Mouse (Mus musculus) right cerebral cortex, postnatal 14 days (tissue): ENCODE results near the gene Tsnaxip1.
"Not testable (repeated sequence)": the region's sequence is repeated elsewhere in the genome, so short reads cannot be mapped to it uniquely, and the experiment has no call there.

Experiments
- DNase-seq: peaks from one replicate; pipeline ENCODE4 v3.0.0; 2022

The Tsnaxip1 gene

DNA sequence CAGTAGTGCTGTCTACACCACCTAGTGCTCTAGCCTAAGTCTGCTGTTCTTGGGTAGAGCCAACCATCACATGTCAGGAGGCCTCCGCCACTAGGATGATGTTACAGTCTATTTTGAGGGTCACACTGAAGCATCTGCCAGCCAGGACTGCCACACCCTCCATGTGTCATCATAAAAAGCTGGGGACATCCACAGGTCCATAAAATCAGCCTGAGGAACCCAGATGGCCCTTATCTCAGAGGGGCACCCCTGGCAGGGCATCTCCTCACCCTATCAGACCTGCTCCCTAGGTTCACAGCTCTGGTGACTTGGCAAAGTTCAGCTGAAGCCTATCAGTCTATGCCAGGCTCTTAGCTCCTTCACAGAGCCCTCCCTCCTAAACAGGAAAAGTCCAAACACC lies 6.6 kb upstream of the Tsnaxip1 start:
- DNase-seq, result no peak

DNA sequence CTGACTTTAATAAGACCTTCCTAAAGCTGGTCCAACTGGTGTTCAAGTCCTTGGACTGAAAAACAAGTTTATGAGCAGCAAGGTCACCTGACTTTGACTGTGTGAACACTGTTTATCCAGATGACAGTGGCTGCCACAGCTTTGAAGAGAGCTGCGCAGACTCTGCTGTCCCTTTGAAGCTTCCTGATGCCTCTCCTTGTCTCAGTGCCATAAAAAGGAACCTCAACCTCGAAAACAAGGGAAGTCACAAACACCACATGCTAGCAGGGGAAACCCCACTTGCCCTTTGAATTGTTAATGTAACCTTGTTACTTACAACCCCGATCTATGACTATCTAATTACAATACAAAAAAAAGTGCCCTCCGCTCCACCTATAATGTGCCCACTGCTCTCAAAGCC lies 2.0 kb upstream of the Tsnaxip1 start:
- DNase-seq, result no peak

DNA sequence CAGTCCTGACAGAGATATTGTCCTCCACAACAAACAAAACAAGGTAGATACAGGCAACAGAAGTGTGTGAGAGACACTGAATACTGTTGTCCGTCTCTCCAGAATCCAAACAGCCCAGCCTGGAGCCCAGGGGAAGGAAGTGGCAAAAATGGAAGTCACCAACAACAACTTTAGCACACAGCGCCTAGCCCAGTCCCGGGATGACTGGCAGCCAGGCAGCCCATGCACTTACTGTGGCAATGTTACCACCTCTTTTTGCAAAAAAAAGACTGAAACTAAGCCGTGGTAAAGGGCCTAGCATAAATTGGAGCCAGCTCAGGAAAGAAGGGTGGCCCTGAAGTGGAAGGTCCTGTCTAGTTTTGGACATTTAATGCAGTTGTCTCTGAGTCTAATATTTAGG lies 1.2 kb upstream of the Tsnaxip1 start:
- DNase-seq, result no peak

DNA sequence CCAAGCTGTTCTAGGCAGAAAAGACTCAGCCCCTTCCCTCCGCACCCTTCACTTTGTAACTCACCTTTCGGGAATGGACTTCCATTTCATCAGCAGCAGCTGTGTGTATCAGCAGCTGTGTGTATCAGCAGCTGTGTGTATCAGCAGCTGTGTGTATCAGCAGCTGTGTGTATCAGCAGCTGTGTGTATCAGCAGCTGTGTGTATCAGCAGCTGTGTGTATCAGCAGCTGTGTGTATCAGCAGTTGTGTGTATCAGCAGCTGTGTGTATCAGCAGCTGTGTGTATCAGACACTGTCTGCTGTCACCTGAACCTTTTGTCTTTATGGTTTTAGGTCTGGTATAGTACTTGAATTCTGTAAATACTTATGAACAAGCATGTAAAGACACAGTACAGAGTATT lies 6.2 kb downstream of the Tsnaxip1 start:
- DNase-seq, result not testable (repeated sequence)

DNA sequence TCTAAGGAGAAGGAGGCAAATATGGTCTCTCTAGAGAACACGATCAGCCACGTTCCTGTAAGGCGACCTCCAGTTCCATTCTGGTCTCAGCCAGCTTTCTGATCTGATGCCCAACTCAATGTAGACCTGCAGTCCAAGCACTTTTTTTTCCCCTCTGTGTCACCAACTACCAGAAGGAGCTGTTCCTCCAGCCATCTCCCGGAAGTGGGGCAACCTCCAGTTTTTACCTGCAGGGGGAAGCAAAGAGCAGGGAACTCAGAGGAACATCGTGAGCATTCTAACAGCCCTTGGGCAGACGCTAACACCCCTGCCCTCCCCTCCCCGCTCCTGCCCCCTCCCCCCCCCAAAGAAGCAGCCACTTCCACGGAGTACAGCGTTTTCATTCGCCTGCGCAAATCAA lies 7.8 kb downstream of the Tsnaxip1 start:
- DNase-seq, result peak; percentile 53

DNA sequence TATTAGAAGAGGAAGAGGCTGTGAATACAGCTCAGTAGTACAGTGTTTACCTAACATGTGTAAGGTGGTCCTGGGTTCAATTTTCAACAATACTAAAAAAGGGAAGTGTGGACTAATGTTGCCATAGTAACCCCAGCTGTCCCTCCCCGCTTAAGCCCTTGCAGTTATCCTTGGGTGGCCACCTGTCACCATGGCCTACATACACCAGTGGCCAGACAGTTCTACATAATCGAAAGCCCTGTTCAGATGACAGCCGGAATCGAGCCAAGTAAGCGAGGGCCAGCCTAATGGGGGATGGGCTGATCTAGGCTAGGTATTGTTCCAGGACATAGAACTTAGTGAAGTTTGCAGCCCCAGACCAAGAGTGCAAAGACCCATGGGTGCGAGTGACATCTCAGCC lies 9.5 kb downstream of the Tsnaxip1 start:
- no peak for DNase-seq

DNA sequence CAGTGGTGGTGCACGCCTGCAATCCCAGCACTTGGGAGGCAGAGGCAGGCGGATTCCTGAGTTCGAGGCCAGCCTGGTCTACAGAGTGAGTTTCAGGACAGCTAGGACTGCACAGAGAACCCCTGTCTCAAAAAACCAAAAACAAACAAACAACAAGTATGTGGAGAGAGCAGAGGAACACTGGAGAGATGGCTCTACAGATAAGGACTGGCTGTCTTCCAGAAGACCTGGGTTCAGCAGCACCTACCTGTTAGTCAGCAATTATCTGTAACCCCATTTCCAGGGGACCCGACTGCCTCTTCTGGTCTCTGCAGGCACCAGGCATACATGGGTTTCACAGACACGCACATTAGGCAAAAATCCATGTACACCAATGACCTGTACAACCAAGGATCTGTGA lies 11.7 kb downstream of the Tsnaxip1 start:
- no peak for DNase-seq

DNA sequence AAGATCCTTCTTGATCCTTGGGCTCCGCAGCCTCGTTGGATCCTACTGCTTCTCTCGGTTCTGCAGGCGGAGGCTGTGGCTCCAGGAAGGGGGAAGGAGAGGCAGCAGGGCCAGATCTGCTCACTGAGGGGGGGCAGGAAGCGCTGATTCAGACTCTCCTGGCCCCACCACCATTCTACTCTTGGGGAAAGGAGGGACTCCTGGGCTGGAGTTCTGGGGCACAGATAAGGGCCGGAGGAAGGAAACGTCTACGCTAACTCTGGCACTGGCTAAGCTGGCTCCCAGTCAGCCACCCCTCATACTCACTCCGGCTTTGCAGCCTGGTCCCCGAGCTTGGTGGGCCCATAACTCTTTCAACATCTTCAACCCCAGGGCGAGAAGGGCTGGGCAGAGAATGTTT lies 19.1 kb downstream of the Tsnaxip1 start:
- no peak for DNase-seq

DNA sequence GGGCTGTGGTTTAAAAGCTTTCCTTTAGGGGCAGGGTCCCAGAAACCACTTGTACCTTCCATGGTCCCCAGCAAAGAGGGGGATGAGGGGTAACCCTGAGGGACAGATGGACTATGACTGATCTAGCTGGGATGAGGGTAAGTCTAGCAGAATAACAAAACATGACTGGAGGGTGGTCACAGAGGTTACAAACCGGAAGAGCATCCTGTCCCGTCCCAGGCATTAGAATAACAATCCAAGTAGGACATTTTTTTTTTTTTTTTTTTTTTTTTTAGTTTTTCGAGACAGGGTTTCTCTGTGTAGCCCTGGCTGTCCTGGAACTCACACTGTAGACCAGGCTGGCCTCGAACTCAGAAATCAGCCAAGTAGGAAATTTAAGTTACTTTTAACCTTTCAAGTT lies 22.5 kb downstream of the Tsnaxip1 start:
- DNase-seq, result no peak

DNA sequence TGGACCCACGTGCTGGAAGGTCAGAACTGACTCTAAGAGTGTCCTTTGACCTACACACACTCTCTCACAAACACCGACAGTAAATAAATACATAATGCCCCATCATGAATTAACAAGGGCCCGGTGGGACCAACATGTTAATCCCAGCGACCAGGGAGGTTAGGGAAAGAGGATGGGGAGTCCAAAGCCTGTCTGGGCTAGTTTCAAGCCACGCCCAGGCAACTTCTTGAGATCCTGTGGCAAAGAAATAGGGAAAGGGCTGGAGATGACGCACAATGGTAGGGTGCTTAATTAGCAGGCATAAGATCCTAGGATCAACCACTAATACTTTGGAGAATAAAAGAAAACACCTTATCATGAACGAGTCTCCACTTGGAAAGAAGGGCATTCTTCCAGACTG lies 23.1 kb downstream of the Tsnaxip1 start:
- DNase-seq, result no peak

DNA sequence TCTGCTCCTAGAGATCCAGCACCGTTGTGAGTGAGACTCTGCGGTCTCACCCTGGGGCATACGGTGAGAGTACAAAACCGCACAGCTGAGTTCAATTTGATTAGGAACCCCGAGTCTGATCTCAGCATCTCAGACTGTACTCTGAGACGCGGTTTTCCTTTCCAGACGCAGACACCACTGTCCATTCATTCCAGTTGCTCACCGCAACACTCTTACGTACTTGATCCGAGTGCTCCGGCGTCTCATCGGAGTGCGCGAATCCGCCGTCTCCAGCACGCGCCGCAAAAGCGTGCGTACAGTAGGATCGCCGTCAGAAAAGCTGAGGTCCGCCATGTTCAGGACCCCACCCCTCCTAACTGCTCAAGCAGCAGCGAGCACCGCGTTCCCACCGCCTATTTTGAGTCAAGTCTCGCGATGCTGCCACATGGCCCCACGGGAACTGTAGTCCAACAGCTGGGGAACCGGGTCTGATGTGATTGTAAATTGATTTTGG lies 24.2 kb downstream of the Tsnaxip1 start:
- DNase-seq, result peak; percentile 89

DNA sequence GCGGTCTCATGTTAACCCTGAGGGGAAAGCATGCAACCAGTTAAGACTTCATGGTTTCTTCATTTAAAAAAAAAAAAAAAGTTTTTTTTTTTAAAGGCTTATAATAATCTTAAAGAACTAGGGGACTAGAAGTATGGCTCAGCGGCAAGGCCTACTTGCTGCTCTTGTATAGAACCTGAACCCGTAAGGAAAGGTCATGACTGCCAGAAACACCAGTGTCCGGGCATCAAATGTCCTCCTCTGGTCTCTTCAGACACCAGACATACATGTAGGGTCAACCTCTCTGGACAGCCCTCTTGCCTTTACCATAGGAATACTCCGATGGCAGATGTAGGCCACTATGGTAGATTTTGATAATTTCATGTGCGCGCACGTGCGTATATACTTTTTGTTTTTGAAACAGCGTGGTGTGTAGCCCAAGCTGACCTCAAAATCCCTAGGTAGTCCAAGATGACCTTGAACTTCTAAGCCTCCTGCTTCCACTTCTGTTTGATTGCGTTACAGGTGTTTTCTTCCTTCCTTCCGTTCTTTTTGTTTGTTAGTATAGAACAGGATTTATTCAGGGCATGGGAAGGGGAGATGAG lies 24.7 kb downstream of the Tsnaxip1 start:
- DNase-seq, result peak; percentile 14

DNA sequence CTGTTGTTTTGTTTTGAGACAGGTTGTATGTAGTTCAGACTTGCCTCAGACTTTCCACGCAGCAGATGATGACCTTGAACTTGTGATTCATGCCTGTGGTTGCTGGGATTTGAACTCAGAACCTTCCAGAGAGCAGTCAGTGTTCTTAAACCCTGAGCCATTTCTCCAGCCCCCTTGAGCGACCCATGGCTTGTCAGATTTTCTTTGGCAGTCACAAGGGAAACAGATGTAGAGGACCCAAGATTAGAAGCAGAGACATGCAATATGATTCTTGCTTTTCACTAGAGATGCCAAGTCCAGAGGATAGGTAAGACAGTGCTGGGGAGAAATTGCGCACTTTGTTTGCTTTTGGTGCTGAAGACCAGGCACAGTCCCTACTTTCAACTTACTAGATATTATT lies 25.6 kb downstream of the Tsnaxip1 start, which contains the start of gene Cenpt:
Cenpt (minus strand) TSS at position 101 of the 400 bp plus-strand sequence.
- no peak for DNase-seq

DNA sequence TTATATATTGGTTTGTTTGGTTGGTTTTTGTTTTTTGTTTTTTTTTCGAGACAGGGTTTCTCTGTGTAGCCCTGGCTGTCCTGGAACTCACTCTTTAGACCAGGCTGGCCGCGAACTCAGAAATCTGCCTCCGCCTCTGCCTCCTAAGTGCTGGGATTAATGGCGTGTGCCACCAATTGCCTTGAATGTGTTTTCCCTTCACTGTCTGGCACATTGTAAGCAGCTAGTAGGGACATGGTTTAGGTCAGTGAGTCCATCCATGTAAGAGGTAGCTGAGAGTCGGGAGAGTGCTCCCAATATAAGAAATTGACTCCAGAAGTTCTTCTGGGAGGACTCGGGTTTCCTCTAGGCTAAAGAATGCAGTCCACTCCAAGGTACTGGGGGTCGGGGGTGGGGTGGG lies 26.8 kb downstream of the Tsnaxip1 start:
- no peak for DNase-seq

DNA sequence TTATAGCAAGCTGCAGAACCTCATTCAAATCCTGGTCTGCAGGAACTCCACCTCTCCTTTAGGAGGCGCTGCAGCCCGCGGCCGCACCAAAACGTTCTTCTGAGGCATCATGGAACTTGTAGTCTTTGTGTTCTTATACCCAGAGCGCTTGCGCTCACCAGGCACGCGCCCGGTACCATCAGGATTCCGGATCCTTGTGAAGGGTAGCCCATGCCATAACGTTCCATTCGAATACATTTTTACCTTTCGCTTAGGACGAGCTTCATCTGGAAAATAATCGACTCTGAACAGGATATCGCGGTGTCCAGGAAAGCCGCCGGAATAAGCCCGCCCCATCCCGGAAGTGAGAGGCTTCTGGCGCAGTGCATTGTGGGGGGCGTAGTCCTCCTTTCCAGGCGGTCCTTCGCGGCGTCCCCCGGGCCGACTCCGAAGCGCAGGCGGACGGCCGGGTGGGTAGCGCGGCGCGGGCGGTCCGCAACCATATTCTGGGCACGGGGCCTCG lies 27.2 kb downstream of the Tsnaxip1 start, which contains the start of gene Thap11:
Thap11 (plus strand) TSS at position 418 of the 502 bp plus-strand sequence.
- peak; percentile 90 for DNase-seq

DNA sequence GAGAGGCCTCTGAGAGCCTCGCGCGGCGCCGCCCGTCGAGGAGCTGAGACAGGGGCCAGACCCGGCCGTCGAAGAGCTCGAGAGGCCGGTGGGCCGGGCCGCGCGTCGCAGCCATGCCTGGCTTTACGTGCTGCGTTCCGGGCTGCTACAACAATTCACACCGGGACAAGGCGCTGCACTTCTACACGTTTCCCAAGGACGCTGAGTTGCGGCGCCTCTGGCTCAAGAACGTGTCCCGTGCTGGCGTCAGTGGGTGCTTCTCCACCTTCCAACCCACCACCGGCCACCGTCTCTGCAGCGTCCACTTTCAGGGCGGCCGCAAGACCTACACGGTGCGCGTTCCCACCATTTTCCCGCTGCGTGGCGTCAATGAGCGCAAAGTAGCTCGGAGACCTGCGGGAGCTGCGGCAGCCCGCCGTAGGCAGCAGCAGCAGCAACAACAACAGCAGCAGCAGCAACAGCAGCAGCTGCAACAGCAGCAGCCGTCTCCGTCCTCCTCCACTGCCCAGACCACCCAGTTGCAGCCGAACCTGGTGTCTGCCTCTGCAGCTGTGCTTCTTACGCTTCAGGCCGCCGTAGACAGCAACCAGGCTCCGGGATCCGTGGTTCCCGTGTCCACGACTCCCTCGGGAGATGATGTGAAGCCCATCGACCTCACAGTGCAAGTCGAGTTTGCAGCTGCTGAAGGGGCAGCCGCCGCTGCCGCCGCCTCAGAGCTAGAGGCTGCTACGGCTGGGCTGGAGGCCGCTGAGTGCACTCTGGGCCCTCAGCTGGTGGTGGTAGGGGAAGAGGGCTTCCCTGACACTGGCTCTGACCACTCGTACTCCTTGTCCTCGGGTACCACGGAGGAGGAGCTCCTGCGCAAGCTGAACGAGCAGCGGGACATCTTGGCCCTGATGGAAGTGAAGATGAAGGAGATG lies 28.0 kb downstream of the Tsnaxip1 start:
- peak; percentile 60 for DNase-seq

DNA sequence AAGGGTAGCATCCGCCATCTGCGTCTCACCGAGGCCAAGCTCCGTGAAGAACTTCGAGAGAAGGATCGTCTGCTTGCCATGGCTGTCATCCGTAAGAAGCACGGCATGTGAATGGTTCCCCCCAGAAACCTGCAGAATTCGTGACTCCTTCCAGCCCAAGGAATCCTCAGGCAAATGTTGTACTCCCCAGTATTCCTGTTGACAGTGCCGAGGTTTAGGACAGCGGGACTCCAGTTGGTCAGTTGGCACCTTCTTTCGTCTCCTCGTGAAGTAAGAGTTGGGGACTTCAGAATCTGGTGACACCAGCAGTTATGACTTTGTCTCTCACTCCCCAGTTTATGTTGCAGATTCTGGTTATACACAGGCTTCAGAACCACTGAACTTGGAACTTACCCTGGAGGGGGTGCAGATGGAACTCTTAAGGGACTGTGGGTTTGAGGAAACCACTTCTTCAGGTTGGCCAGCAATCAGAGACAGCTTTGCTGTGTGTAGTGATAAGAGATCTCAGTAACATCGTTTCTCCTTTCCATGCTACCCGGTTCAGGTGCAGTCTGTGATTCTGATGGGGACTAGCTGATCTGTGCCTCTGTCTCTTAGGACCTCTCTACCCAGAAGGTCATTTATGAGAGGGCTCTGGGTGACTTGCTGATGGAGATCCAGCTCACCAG lies 28.8 kb downstream of the Tsnaxip1 start:
- DNase-seq, result no peak

DNA sequence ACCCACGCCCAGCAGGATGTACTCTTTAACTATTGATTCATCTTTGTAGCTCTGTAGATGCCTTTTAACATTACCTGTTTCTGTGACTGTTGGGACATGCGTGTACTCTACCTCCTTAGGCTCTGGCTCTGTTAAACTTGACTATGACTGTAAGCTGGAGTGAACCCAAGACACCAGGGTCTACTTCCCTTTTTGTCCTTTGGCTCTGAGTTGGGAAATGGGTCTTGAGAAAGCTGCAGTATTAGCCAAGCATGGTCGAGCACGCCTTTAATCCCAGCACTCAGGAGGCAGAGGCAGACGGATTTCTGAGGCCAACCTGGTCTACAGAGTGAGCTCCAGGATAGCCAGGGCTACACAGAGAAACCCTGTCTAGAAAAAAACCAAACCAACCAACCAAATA lies 31.0 kb downstream of the Tsnaxip1 start:
- DNase-seq, result no peak

DNA sequence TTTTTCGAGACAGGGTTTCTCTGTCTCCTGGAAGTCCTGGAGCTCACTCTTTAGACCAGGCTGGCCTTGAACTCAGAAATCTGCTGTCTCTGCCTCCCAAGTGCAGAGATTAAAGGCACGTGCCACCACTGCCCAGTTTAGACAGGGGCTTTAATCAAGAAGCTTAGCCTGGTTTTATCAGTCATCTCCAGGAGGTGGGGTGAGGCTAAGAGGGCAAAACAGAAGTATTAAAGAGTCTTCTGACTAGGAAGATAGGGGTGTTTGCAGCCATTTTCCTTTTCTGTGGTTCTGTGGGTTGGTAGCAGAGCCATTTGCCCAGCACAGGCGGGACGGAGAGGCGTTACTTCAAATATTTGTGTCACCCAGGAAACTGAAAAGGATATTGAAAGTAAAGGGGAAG lies 31.8 kb downstream of the Tsnaxip1 start:
- DNase-seq, result no peak

DNA sequence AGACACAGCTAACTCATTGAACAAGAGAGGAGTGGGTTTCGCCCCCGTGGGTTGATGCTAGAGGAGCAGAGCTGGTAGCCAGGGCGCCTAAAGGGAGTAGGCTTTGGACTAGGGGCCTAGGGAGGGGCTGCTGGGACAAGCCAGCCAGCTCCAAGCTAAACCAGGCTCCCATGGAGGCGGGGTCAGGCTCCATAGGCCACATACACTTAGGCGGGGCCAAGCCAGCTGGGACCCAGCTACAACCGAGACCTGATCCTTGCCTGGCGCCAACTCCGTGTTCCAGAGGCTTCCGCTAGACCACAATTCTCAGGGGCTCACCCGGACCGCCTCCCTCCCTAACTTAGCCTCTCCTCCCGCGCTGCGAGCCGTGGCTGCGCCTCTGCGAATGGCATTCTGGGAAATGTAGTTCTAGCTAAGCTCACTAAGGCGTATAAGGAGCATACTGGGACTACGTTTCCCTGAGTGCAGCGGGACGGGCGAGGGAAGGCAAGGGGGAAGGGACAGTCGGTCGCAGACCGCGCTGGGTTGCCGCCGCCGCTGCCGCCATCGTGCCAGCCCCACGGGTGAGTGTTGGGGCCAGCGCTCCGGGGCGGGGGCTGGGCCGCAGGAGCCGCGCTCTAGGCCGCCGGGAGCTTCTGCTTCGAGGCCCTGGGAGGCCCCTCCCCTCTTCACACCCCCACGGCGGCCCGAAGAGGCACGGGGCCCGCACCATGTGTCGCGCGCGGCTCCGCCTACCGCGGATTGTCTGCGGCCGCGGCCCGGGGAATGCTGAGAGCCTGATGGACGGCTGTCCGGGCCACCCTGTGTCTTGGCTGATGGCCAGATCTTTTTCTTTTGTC lies 32.8 kb downstream of the Tsnaxip1 start, which contains the start of gene Nutf2:
Nutf2 (plus strand) TSS at position 438 of the 839 bp plus-strand sequence.
- peak; percentile 88 for DNase-seq

DNA sequence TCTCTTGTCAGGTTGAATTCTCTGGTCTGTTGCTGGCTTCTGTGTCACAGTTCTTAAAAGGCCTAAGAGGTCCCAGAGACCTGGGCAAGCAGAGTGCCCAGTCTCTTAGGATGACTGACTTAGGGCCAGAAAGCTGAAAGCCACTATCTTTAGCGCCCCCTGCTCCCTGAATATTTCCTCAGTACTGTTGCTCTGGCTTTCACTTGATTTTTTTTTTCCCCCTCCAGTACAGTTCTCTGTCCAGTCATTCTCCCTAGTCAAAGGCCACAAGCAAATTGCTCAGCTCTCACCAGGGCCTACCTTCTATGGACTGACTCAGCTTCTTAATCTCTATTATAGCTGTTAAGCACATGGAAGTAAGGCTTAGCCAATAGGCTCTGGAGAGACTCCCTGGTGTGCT lies 34.4 kb downstream of the Tsnaxip1 start:
- DNase-seq, result no peak

DNA sequence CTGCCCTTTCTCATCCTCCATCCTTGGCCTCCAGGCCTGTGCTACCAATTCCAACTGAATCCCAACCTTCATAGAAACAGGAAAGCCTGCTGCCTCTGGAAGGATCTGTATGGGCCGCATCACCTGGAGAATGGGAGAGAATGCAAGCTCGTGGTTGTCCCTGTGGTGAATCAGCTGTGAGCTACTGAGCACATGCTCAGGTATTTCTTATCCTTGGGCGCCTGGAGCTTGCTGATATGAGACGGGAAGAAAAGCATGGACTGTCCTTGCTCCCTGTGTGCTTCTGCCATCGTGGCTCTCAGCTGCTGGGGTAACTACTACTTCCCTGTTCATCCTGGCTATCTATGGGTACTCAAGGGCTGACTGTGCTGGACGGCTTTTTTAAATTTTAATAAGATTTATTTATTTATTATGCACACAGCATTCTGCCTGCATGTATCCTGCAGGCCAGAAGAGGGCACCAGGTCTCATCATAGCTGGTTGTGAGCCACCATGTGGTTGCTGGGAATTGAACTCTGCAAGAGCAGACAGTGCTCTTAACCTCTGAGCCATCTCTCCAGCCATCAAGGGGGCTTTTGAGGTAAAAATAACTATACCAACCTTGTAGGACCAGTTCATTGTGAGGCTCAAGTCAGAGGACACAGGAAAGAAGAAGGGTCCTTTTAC lies 39.0 kb downstream of the Tsnaxip1 start:
- DNase-seq, result no peak
